Mouse (Mus musculus): ENCODE results near the gene Luc7l2. TPM values are rescaled to one million over a fixed set of nuclear protein-coding genes. Genes with fewer than 3 reads are reported as not detected.
A peak's percentile ranks its signal among the peaks of the same experiment; 100 is the strongest.
"Not testable (repeated sequence)": the region's sequence is repeated elsewhere in the genome, so short reads cannot be mapped to it uniquely, and the experiment has no call there.

Gene Luc7l2
- polyA plus RNA-seq, 1 experiment: 12.5 TPM

DNA sequence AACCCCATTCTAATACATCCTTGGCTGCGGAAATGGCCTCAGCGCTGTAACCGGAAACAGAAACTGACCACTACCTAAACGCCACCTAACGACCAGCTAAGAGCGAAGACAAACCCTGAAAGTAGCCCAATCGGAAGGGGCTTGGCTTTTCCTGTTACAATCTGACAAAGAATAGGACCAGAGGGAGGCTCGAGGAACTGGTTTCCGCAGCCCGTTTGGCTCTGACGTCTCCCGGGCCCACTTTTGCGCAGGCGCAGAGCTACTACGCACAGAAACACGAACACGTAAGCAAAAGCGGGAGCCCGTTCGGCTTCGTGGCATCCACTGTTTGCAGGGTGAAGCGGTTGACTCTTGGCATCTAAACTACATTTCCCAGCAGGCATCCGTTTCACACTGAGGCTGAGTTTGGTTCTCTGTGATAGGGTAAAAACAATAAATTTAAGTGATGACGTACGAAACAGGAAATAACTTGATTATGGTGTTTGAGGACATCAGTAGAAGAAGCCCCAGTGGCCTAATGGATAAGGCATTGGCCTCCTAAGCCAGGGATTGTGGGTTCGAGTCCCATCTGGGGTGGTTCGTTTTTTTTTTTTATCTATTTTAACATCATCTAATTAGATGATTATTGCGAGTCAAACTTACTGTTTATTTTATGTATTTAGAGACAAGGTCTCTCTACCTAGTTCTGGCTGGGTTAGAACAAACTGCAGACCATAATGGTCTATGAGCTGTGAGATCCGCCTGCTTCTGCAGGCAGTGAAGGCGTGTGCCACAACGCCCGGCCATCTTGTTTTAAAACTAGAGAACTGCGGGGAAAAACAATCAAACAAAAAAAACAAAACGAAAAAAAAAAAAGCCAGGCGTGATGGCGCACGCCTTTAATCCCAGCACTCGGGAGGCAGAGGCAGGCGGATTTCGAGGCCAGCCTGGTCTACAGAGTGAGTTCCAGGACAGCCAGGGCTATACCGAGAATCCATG lies 17.4 kb upstream of the Luc7l2 start, which contains the start of gene Fmc1:
Fmc1 (plus strand) TSS at position 75 of the 978 bp plus-strand sequence.
- H3K36me3 ChIP-seq (ENCODE audit: control insufficient read depth): no peaks in the 10 kb centered on the region
- H3K27me3 ChIP-seq (ENCODE audit: control insufficient read depth): no peaks in the 10 kb centered on the region
- H3K9me3 ChIP-seq (ENCODE audit: control insufficient read depth, low read length): no peaks in the 10 kb centered on the region
- H3K4me1 ChIP-seq (ENCODE audit: control insufficient read depth): peaks cover 35% of the 10 kb centered on the region
- peak within 1 kb of the TSS; percentile 70 for H3K4me3 ChIP-seq (replicated peaks)
- peak; percentile 17; the same call in 1 of the 2 replicates for TF ChIP-seq GATA1 (IDR thresholded peaks at IDR 0.05; ENCODE audit: low read length)
- TF ChIP-seq TAL1 (IDR thresholded peaks at IDR 0.05; ENCODE audit: low read length): no peak

DNA sequence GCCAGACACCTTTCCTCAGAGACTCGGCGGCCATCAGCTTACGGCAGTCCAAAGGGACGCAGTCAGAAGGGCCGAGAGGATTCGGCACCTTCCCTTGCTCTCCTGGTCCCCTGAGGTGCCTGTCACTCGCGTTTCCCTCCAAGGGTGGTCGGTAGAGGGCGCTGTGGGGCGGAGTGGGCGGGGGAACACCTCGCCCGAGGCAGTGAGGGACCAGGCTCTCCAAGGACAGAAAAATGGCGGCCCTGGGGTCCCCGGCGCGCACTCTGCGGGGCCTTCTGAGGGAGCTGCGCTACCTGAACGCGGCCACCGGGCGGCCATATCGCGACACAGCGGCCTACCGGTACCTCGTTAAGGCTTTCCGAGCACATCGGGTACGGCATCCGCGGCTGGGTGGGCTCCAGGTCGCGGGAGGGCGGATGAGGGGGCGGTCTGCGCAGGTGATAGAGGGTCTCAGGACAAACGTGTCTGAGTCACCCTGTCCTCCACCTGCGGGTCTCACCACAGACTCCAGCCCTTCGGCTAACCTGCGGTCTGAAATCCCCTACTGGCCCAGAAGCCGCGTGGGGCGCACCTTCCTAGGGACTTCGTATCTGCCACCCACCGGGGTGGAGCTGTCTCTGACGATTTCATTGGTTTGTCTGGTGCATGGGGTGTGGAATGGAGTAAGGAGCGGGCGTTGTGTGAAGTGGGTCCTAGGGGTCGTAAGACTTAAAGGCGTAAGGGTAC lies 16.3 kb upstream of the Luc7l2 start:
- Histone ChIP-seq H3K9me3 (ENCODE audit: control insufficient read depth, low read length) (no peaks in the 10 kb centered on the region), H3K4me1 (ENCODE audit: control insufficient read depth) (peaks cover 35% of the 10 kb centered on the region), H3K36me3 (ENCODE audit: control insufficient read depth) (peaks cover 8% of the 10 kb centered on the region), H3K4me3 (replicated peaks) (peak overlapping the region; percentile 70), H3K27me3 (ENCODE audit: control insufficient read depth) (no peaks in the 10 kb centered on the region)
- no peak for TF ChIP-seq TAL1 (IDR thresholded peaks at IDR 0.05; ENCODE audit: low read length)
- TF ChIP-seq GATA1 (IDR thresholded peaks at IDR 0.05; ENCODE audit: low read length): no peak

DNA sequence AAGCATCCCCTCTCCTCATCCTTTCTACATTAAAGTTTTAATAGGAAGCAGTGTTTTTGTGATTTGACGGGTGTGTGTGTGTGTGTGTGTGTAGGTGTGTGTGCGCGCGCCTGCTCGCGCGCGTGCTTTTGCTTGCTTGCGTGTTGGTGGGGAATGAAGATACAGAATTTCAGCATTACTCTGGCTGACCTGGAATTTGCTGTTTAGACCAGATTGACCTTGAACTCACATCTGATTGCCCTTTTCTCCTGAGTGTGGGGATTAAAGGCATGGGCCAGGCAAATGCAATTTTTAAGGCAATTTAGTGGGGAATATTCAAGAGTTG lies 15.8 kb upstream of the Luc7l2 start:
- H3K4me1 ChIP-seq (ENCODE audit: control insufficient read depth): peaks cover 35% of the 10 kb centered on the region
- H3K4me3 ChIP-seq (replicated peaks): peak overlapping the region; percentile 70
- H3K27me3 ChIP-seq (ENCODE audit: control insufficient read depth): no peaks in the 10 kb centered on the region
- no peaks in the 10 kb centered on the region for H3K9me3 ChIP-seq (ENCODE audit: control insufficient read depth, low read length)
- TF ChIP-seq GATA1 (IDR thresholded peaks at IDR 0.05; ENCODE audit: low read length): no peak
- no peak for TF ChIP-seq TAL1 (IDR thresholded peaks at IDR 0.05; ENCODE audit: low read length)
- peaks cover 13% of the 10 kb centered on the region for H3K36me3 ChIP-seq (ENCODE audit: control insufficient read depth)

DNA sequence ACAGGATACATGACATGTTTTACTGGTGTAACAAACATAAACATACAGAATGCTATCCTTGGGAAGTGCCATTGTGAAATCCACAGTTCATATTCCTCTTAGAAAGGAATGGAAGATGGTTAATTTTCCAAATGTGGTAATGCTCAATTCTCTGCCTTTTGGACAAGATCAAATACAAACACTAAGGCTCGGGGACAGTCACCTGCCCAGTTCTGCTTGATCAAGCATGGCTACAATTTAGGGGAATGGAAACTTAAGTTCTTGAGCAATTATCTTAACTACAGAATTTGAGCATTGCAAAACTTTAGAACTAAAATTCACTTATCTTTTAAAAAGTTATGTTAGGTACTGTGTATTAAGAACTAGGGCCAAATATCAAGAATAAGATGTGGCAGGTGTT lies 15.3 kb upstream of the Luc7l2 start:
- peak overlapping the region; percentile 70 for H3K4me3 ChIP-seq (replicated peaks)

DNA sequence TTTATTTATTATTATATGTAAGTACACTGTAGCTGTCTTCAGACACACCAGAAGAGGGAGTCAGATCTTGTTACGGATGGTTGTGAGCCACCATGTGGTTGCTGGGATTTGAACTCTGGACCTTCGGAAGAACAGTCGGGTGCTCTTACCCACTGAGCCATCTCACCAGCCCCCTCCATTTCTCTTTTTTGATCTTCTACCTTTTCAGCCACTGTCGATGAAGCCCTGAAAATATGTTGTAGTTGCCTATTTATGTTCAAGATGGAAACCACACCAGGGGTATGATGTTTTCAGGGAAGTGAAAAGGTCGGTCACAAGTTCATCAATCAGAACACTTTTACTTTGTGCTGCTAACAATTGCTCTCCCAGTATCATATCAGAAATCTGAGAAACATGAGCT lies 7.0 kb upstream of the Luc7l2 start:
- not testable (repeated sequence) for H3K4me3 ChIP-seq (replicated peaks); H3K27me3 ChIP-seq (ENCODE audit: control insufficient read depth); H3K4me1 ChIP-seq (ENCODE audit: control insufficient read depth); H3K9me3 ChIP-seq (ENCODE audit: control insufficient read depth, low read length)
- H3K36me3 ChIP-seq (ENCODE audit: control insufficient read depth): peaks cover 14% of the 10 kb centered on the region

More for the DNA sequence above, 15.3 kb upstream of the Luc7l2 start:
- Histone ChIP-seq H3K36me3 (ENCODE audit: control insufficient read depth) (peaks cover 13% of the 10 kb centered on the region), H3K4me1 (ENCODE audit: control insufficient read depth) (peaks cover 35% of the 10 kb centered on the region), H3K9me3 (ENCODE audit: control insufficient read depth, low read length) (no peaks in the 10 kb centered on the region), H3K27me3 (ENCODE audit: control insufficient read depth) (no peaks in the 10 kb centered on the region)
- TF ChIP-seq GATA1 (IDR thresholded peaks at IDR 0.05; ENCODE audit: low read length): no peak
- no peak for TF ChIP-seq TAL1 (IDR thresholded peaks at IDR 0.05; ENCODE audit: low read length)

DNA sequence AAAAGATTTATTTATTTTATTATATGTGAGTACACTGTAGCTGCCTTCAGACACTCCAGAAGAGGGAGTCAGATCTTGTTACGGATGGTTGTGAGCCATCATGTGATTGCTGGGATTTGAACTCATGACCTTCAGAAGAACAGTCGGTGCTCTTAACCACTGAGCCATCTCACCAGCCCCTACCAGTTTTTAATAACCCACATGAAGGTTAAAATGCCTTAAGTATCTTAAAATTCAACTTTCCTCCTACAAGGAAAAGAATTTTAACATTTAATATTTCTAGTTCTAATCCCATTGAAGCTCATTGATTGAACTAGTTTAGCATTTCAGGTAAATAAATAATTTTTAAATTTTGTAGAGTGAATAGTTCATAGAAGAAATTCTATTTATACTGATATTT lies 4.1 kb upstream of the Luc7l2 start:
- not testable (repeated sequence) for H3K9me3 ChIP-seq (ENCODE audit: control insufficient read depth, low read length); H3K27me3 ChIP-seq (ENCODE audit: control insufficient read depth); H3K4me3 ChIP-seq (replicated peaks); H3K36me3 ChIP-seq (ENCODE audit: control insufficient read depth)
- peaks cover 20% of the 10 kb centered on the region for H3K4me1 ChIP-seq (ENCODE audit: control insufficient read depth)

DNA sequence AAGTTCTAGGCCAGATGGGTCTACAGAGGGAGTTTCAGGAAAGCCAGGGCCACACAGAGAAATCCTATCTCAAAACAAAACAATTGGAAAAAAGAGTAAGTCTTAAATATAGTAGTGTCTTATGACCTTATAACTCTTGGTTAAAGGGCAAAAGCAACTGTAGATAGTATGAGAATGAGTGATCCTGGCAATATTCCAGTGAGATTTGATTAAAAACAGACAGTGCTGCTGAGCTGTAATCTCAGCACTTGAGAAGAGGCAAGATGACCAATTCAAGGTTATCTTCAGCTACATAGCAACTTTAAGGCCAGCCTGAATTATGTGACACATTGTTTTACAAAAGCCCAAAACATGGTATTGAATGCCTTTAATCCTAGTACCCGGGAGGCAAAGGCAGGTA lies 3.4 kb upstream of the Luc7l2 start:
- H3K4me3 ChIP-seq (replicated peaks): no peak overlapping the region
- peaks cover 2% of the 10 kb centered on the region for H3K36me3 ChIP-seq (ENCODE audit: control insufficient read depth)
- peaks cover 20% of the 10 kb centered on the region for H3K4me1 ChIP-seq (ENCODE audit: control insufficient read depth)
- H3K27me3 ChIP-seq (ENCODE audit: control insufficient read depth): no peaks in the 10 kb centered on the region
- H3K9me3 ChIP-seq (ENCODE audit: control insufficient read depth, low read length): no peaks in the 10 kb centered on the region
- TF ChIP-seq GATA1 (IDR thresholded peaks at IDR 0.05; ENCODE audit: low read length) (no peak), TAL1 (IDR thresholded peaks at IDR 0.05; ENCODE audit: low read length) (no peak)

DNA sequence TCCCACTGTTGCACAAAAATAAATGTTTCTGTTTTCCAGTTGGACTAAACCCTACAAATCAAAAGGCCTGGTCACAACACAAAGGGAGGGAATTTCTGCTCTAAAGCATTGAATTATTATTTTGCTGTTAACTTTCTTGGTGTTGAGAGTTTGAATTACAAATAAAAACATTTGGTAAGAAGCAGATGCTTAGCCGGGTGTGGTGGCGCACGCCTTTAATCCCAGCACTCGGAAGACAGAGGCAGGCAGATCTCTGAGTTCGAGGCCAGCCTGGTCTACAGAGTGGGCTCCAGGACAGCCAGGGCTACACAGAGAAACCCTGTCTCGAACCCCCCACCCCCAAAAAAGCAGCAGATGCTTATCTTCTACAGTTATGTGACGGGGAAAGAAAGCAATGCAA lies 2.5 kb upstream of the Luc7l2 start:
- H3K9me3 ChIP-seq (ENCODE audit: control insufficient read depth, low read length); H3K27me3 ChIP-seq (ENCODE audit: control insufficient read depth): not testable (repeated sequence)
- peaks cover 24% of the 10 kb centered on the region for H3K4me1 ChIP-seq (ENCODE audit: control insufficient read depth)

DNA sequence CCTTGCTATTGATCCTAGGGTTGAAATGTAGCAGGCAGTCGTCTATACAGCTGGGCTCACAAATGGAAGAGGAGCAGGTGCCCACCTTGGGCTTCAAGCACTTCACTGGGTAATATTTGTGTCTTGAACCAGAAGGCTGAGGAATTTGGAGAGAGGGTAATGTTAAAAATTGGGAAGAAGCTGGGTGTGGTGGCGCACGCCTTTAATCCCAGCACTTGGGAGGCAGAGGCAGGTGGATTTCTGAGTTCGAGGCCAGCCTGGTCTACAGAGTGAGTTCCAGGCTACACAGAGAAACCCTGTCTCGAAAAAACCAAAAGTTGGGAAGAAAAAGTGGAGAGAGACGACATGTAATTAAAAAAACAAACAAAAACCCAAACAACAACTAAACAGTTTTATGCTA lies 1.3 kb upstream of the Luc7l2 start:
- Histone ChIP-seq H3K4me3 (replicated peaks) (peak overlapping the region; percentile 78), H3K36me3 (ENCODE audit: control insufficient read depth) (peaks cover 20% of the 10 kb centered on the region), H3K4me1 (ENCODE audit: control insufficient read depth) (peaks cover 37% of the 10 kb centered on the region)
- H3K9me3 ChIP-seq (ENCODE audit: control insufficient read depth, low read length); H3K27me3 ChIP-seq (ENCODE audit: control insufficient read depth): not testable (repeated sequence)

More for the DNA sequence above, 2.5 kb upstream of the Luc7l2 start:
- H3K4me3 ChIP-seq (replicated peaks); H3K36me3 ChIP-seq (ENCODE audit: control insufficient read depth): not testable (repeated sequence)

Data from erythroblast, embryonic 14.5 days (primary cell).